Comparison of ENCODE assay signal across 19 mouse cellular contexts in the genomic region with DNA sequence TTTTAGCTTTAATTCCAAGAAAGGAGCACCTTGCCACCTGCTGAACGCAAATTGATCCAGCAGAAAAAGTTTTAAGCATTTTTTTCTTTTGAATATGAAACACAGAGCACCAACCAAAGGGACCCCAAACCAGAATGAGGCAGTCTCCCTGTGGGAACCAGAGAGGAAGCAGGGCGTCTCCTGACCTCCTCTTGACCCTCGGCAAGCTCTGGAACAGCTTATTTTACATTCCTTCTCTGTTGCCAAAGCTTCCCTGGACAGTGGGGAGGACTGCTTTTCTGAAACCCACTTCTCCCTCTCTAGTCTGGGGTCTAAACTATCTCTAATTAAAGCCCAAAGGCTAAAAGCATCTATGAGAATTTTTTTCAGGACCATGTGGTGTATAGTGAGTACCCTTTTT. TPM values are rescaled to one million over a fixed set of nuclear protein-coding genes. Genes with fewer than 3 reads are reported as not detected.
DNase-seq lines count a peak whose midpoint lies in the region; ATAC-seq and TF ChIP-seq lines count a peak whose summit lies in the region.
"Had no signal": no experiment of that assay in that cellular context is flagged by ENCODE, and none has a peak within 500 bp of the region (broad histone marks: within the 10 kb centered on the region; RNA-seq: fewer than 3 reads in every experiment).

No protein-coding gene starts in this region.

- H3K9me3 ChIP-seq in heart, embryonic 10.5 days: no peaks in the 10 kb centered on the region
- H3K9me3 ChIP-seq in embryonic facial prominence, embryonic 10.5 days: no peaks in the 10 kb centered on the region
- no peaks in the 10 kb centered on the region for H3K9me3 ChIP-seq in heart, postnatal 0 days (replicated peaks; ENCODE audit: control insufficient read depth, low read length)
- no peaks in the 10 kb centered on the region for H3K9me3 ChIP-seq in midbrain, embryonic 14.5 days (ENCODE audit: control insufficient read depth, low read length)
- H3K9me3 ChIP-seq: hindbrain, embryonic 10.5 days; neural tube, embryonic 13.5 days had no signal

- no peak for ATAC-seq in heart, postnatal 0 days (ENCODE audit: insufficient read depth, low read depth)
- ATAC-seq in midbrain, embryonic 14.5 days (ENCODE audit: low FRiP score, low TSS enrichment): no peak

- H3K4me1 ChIP-seq in heart, embryonic 10.5 days: peaks cover 9% of the 10 kb centered on the region; the same call in 1 of the 2 replicates
- H3K4me1 ChIP-seq in embryonic facial prominence, embryonic 10.5 days: peaks cover 12% of the 10 kb centered on the region
- H3K4me1 ChIP-seq in heart, postnatal 0 days (ENCODE audit: control insufficient read depth, insufficient read depth): no peaks in the 10 kb centered on the region
- no peaks in the 10 kb centered on the region for H3K4me1 ChIP-seq in midbrain, embryonic 14.5 days (ENCODE audit: control insufficient read depth, insufficient read depth, low read length)
- H3K4me1 ChIP-seq: neural tube, embryonic 13.5 days had no signal

- no peak overlapping the region for H3K4me3 ChIP-seq in heart, embryonic 10.5 days
- H3K4me3 ChIP-seq in embryonic facial prominence, embryonic 10.5 days: no peak overlapping the region
- H3K4me3 ChIP-seq in heart, postnatal 0 days (ENCODE audit: low read depth, low read length): no peak overlapping the region
- no peak overlapping the region for H3K4me3 ChIP-seq in midbrain, embryonic 14.5 days (replicated peaks; ENCODE audit: low read depth, low read length)
- H3K4me3 ChIP-seq: erythroblast, embryonic 14.5 days; hindbrain, embryonic 10.5 days; layer of hippocampus, adult 2 months; neural tube, embryonic 13.5 days had no signal

- intact Hi-C loops in heart, postnatal 36 days (cut with DNase I): no loop called here

- DNase-seq in heart, embryonic 10.5 days (ENCODE audit: low spot score): no peak
- DNase-seq in heart, postnatal 36 days: no peak
- DNase-seq in 3T3-L1 (ENCODE audit: low read depth, low spot score): peak; percentile 25
- peak; percentile 33 for DNase-seq in embryonic facial prominence, embryonic 10.5 days (ENCODE audit: low spot score)
- DNase-seq in heart, postnatal 0 days (ENCODE audit: low spot score): peak; percentile 55
- DNase-seq in layer of hippocampus, postnatal 25 days (ENCODE audit: extremely low spot score in 1 of 2, low spot score in 1 of 2): no peak
- no peak for DNase-seq in right cerebral cortex, adult 18-20 months
- DNase-seq in midbrain, embryonic 14.5 days: no peak
- DNase-seq: adrenal gland, postnatal 36 days; cerebellum, postnatal 25 days; gastrocnemius, postnatal 25 days; kidney, adult 18-20 months; retina, postnatal 1 day; spleen, adult 18-20 months had no signal

- no peak overlapping the region for H3K9ac ChIP-seq in heart, postnatal 0 days (replicated peaks; ENCODE audit: low read depth, low read length)
- H3K9ac ChIP-seq in midbrain, embryonic 14.5 days (replicated peaks; ENCODE audit: low read length): no peak overlapping the region
- H3K9ac ChIP-seq: neural tube, embryonic 13.5 days had no signal

- no peaks in the 10 kb centered on the region for H3K27me3 ChIP-seq in heart, embryonic 10.5 days (ENCODE audit: insufficient read depth, poor library complexity, severe bottlenecking)
- H3K27me3 ChIP-seq in embryonic facial prominence, embryonic 10.5 days (replicated peaks; ENCODE audit: low read depth, poor library complexity, severe bottlenecking): no peaks in the 10 kb centered on the region
- no peaks in the 10 kb centered on the region for H3K27me3 ChIP-seq in heart, postnatal 0 days (ENCODE audit: control insufficient read depth, insufficient read depth, low read length)
- no peaks in the 10 kb centered on the region for H3K27me3 ChIP-seq in midbrain, embryonic 14.5 days (ENCODE audit: control insufficient read depth, insufficient read depth, low read length)
- H3K27me3 ChIP-seq: neural tube, embryonic 13.5 days had no signal

- H3K27ac ChIP-seq in heart, embryonic 10.5 days: peak overlapping the region; percentile 67
- H3K27ac ChIP-seq in embryonic facial prominence, embryonic 10.5 days (replicated peaks): peak overlapping the region; percentile 70
- H3K27ac ChIP-seq in heart, postnatal 0 days (ENCODE audit: low read depth): 0 out of 2 replicates have a peak overlapping the region, but pooled peaks have one; percentile 16
- no peak overlapping the region for H3K27ac ChIP-seq in midbrain, embryonic 14.5 days (replicated peaks; ENCODE audit: low read depth, low read length)
- H3K27ac ChIP-seq: hindbrain, embryonic 10.5 days; layer of hippocampus, adult 2 months; neural tube, embryonic 13.5 days had no signal

- 34% methylated on average over 3 of the region's 3 CpGs for WGBS in heart, embryonic 10.5 days
- WGBS in embryonic facial prominence, embryonic 10.5 days: 39% methylated on average over 3 of the region's 3 CpGs
- WGBS in heart, postnatal 0 days: 23% methylated on average over 3 of the region's 3 CpGs
- 66% methylated on average over 3 of the region's 3 CpGs for whole genome bisulfite sequencing in midbrain, embryonic 14.5 days

- TF ChIP-seq EP300 in heart, postnatal 0 days (IDR thresholded peaks at IDR 0.05; ENCODE audit: low read depth): no peak

- TF ChIP-seq CTCF in heart, postnatal 0 days (IDR thresholded peaks at IDR 0.05; ENCODE audit: low read depth): no peak

- no peak overlapping the region; the same call in 1 of the 2 replicates for H3K4me2 ChIP-seq in heart, postnatal 0 days (ENCODE audit: low read depth, low read length)
- no peak overlapping the region for H3K4me2 ChIP-seq in midbrain, embryonic 14.5 days (ENCODE audit: low read length)
- H3K4me2 ChIP-seq: liver, embryonic 11.5 days; neural tube, embryonic 13.5 days had no signal

- no peaks in the 10 kb centered on the region for H3K36me3 ChIP-seq in heart, embryonic 10.5 days
- no peaks in the 10 kb centered on the region for H3K36me3 ChIP-seq in embryonic facial prominence, embryonic 10.5 days (replicated peaks)
- no peaks in the 10 kb centered on the region for H3K36me3 ChIP-seq in heart, postnatal 0 days (replicated peaks; ENCODE audit: control insufficient read depth, insufficient read depth, low read length)
- H3K36me3 ChIP-seq in midbrain, embryonic 14.5 days (ENCODE audit: control insufficient read depth, insufficient read depth, low read length): no peaks in the 10 kb centered on the region
- H3K36me3 ChIP-seq: hindbrain, embryonic 10.5 days; neural tube, embryonic 13.5 days had no signal

RNA-seq across cellular contexts. Expression of a gene that starts 7.3 kb away (rescaled TPM):
- 71.1 and 101 TPM in 2 replicates for polyA plus RNA-seq in heart, embryonic 10.5 days (2016; fragmentation: Nextera tagmentation; extraction: Ambion mirVana)
- total RNA-seq in heart, postnatal 36 days (2021): 10 to 100 TPM; 19.3 to 23.3 TPM
- polyA plus RNA-seq in embryonic facial prominence, embryonic 10.5 days (2016; fragmentation: Nextera tagmentation; extraction: Ambion mirVana): 74.0 and 74.1 TPM in 2 replicates
- 81.9 and 108 TPM in 2 replicates for total RNA-seq in heart, postnatal 0 days (2014; rRNA removed; ENCODE audit: low replicate concordance)
- 46.4 and 48.9 TPM in 2 replicates for polyA plus RNA-seq in heart, postnatal 0 days (2015; fragmentation: Nextera tagmentation; extraction: Ambion mirVana)
- total RNA-seq in layer of hippocampus, postnatal 25 days (2021): 10 to 100 TPM; 33.8 to 34.0 TPM
- 47.6 and 58.2 TPM in 2 replicates for polyA plus RNA-seq in midbrain, embryonic 14.5 days (2014; fragmentation: Nextera tagmentation; extraction: Ambion mirVana)

RNA-seq across cellular contexts. Expression of a gene that starts 36.3 kb away (rescaled TPM):
- 31.0 and 32.6 TPM in 2 replicates for polyA plus RNA-seq in heart, embryonic 10.5 days (2016; fragmentation: Nextera tagmentation; extraction: Ambion mirVana)
- 1 to 10 TPM; 9.0 to 9.2 TPM for total RNA-seq in heart, postnatal 36 days (2021)
- polyA plus RNA-seq in embryonic facial prominence, embryonic 10.5 days (2016; fragmentation: Nextera tagmentation; extraction: Ambion mirVana): 25.1 and 26.2 TPM in 2 replicates
- 23.7 and 24.3 TPM in 2 replicates for total RNA-seq in heart, postnatal 0 days (2014; rRNA removed; ENCODE audit: low replicate concordance)
- polyA plus RNA-seq in heart, postnatal 0 days (2015; fragmentation: Nextera tagmentation; extraction: Ambion mirVana): 25.5 and 26.9 TPM in 2 replicates
- 10 to 100 TPM; 17.8 to 21.1 TPM for total RNA-seq in layer of hippocampus, postnatal 25 days (2021)
- 10.8 and 14.6 TPM in 2 replicates for polyA plus RNA-seq in midbrain, embryonic 14.5 days (2014; fragmentation: Nextera tagmentation; extraction: Ambion mirVana)

Comparison
In these comparisons a context has a peak if more than half of its experiments do, and no peak if none do; other contexts are left out.
1. DNase-seq: peak in 3T3-L1 (single experiment), embryonic facial prominence, embryonic 10.5 days (single experiment) and heart, postnatal 0 days (single experiment); none in heart, embryonic 10.5 days (single experiment), heart, postnatal 36 days (0 of 2), layer of hippocampus, postnatal 25 days (0 of 2), right cerebral cortex, adult 18-20 months (single experiment) and midbrain, embryonic 14.5 days (single experiment).